Mouse (Mus musculus) kidney, adult 9 months (tissue): Measurements from ENCODE around the gene Prdx5.
"Not testable (repeated sequence)": the region's sequence is repeated elsewhere in the genome, so short reads cannot be mapped to it uniquely, and the experiment has no call there.

ENCODE experiments used
- DNase-seq: peaks from one replicate; pipeline ENCODE4 v3.0.0; 2022

Prdx5 gene

DNA sequence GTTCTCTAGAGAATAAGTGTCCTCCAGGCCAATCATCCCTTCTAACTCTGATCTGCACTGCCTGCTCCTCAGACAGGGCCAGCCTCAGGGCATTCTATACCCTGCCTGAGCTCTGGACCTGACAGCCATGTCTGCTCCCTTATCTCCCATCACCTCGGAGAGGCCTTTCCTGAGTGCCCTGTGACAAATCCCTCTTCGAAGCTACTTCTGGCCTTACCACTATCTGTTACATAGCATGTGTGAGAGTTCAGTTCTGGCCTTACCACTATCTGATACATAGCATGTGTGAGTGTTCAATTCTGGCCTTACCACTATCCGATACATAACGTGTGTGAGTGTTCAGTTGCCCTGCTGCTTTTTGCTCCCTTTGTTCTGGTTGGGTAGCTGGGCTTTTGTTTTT lies 5.4 kb upstream of the Prdx5 start:
- no peak for DNase-seq

DNA sequence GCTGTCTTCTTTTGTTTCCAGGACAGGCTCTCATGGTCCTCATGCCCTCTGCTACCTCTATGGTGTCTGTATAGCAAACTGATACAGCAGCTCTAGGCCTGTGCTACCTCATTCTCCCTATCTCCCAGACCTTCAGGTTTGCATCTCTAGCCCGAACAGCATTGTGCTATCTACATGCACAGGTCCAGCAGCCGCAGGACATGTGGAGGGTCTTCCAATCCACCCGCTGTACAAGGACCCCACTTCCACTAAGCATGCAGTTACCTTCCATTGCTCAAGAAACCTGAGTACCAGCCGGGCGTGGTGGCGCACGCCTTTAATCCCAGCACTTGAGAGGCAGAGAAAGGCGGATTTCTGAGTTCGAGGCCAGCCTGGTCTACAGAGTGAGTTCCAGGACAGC lies 4.6 kb upstream of the Prdx5 start:
- no peak for DNase-seq

DNA sequence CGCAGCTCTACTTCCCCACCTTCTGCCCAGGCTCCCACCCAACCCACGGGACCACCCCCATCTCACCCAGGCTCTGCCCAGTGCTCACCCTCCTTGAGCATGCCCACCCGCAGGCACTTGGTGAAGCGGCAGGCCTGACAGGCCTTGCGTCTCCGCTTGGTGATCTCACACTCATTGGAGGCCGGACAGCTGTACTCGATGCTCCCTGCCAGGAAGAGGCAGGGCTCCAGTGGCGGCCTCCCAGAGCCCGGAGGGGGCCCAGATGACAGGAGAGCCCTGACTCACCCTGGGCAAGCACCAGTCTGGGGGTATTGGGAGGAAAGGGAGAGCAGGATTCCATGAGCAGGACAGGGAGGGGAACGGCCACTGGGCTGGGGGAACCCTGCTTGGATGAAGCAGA lies 4.1 kb upstream of the Prdx5 start:
- DNase-seq, result no peak

DNA sequence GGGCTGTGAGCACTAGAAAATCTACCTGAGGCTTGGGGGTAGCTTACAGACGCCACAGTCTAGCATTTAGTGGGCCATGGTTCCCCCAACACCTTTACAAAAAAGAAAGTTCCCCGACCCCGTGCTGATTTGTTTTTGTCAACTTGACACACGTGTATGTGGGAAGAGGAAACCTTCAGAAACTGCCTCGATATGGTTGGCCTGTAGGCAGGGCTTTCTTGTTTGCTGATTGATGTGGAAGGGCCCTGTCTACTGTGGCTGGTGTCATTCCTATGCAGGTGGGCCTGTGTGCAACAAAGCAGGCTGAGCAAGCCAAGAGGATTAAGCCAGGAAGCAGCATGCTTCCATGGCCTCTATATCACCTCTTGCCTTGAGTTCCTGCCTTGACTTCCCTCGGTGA lies 3.1 kb upstream of the Prdx5 start:
- no peak for DNase-seq

DNA sequence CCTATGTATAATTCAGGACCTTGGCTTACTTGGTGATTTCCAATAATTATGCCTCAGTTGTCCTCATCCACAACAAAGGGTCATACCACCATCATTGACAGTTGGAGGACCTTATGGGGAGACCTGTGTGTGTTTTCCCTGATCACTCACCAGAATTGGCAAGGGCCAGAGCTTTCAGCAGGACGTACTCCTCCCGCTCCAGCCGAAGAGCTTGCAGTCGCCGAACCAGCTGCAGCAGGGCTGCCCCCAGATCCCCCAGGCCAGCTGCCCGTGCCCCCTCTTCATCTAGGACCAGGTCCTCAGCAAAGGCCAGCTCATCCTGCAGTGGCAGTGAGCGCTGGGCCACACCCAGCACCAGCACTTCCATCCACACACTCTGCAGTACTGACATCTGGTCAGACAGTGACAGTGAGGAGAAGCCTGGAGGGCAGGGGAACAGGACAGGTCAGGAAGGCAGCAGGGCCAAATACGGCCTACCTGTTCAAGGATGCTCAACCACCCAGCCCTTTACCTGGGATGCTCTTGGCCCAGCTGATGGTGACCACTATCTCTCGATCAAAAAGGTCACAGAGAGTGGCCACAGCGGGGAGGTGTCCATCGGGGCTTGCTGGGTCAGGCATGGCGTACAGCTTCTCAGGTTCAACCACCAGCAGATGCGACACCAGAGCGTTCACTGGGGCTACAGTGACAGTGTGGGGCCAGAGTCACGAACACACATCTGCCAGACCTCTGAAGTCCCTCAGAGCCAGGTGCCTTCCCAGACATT lies 2.5 kb upstream of the Prdx5 start:
- no peak for DNase-seq

DNA sequence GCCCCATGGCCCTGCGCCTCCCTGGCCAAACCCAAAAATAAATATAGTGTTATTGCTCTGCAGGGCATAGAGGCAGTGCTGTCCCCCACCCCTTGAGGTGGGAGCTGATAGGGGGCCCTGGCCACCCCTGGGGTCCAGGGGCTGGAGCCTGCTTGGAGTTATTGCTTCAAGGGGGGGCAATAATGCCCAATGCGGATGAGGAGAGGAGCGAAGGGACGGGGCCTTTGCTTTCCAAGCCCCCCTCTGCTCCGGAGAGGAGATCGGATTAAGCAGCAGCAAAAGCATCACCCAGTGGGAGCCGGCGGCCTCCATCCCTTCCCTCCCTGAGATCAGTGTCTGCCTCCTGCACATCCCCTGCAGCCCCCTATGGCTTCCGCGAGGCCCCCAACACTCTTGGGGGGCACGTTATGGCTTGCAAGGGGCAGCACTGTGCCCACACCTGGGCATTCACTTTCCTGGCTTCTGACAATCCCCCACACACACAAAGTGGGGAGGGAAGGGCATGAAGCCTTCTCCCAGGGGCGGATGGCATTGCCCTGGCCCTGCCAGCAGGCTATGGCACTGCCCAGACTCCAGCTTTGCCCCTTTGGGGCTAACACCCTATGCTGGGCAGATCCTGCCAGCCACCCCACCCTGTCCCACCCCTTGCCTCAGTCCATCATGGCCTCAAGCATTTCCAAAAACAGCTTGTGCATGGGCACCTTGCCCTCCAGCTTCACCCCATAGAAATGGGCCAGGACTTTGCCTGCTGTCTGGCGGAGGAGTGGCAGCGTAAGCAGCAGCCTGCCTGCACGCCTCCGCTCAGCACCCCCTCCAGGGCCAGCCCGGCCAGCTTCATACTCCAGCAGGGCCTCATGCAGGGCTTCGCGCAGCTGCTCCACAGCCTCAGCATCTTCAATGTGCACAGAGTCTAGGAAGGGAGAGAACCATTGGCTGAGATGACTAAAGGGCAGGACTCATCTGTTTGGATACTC lies 1.5 kb upstream of the Prdx5 start:
- DNase-seq, result no peak

DNA sequence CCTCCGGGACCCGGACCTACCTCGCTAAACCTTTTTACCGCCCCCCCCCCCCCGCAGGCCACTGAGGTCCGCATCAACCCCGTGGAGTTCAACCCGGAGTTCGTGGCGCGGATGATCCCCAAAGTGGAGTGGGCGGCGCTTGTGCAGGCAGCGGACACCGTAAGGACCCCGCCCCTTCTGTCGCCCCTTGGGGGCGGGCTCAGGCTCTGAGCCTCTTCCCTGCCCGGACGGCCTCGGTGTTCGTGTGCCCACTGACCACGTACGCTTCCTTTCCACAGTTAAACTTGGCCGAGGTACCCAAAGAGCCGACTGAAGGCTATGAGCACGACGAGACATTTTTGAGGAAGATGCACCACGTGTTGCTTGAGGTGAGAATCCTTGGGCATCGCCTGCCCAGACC lies 400 bp upstream of the Prdx5 start:
- DNase-seq, result peak; percentile 71

DNA sequence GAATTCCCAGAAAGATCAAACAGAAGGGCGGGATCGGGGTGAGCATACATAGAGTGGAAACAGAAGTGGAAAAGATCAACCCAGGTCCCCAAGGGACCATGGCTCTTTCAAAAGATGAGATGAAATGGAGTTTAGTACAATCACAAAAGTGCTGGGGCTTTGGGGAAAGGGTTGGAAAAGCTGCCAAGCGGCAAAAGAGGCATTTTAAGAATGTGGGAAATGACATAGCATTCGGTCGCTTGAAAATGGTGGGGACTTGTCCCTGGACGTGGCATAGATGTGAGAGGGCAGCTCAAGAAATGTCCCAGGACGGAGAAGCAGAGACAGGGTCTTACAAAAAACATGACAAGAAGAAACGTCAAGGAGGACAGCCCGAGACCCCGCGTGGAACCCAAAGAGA lies 885 bp downstream of the Prdx5 start:
- no peak for DNase-seq

DNA sequence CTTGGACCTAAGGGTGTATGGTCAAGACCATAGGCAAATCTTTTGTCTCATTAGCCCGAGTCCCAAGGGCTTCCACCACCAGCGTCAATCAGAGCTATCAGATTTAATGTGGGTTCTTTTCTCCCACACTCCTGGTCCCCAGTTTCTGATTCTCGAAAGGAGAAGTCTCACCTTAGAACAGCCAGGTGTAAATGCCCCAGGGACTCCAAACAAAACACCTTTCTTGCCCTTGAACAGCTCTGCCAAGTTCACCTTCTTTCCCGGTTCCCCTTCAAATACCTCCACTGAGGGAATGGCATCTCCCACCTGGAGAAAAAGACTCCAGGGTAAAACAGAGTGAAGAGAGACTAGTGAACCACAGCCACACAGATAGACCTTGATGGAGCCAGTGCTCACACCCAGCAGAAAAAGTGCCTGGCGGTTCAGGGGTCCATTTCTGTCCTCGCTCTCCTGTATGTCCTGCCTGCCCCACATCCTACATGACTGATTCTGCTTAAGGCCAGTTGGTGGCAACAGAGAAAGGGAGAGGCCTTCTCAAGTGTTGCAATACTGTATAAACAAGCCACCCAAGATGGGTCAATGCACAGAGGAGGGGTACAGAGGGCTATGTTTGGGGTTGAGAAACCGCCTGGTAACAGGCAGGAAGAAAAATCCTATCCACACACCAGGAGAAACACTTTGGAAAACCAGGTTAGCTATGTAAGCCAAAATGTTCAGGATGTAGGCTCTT lies 1.9 kb downstream of the Prdx5 start:
- no peak for DNase-seq

DNA sequence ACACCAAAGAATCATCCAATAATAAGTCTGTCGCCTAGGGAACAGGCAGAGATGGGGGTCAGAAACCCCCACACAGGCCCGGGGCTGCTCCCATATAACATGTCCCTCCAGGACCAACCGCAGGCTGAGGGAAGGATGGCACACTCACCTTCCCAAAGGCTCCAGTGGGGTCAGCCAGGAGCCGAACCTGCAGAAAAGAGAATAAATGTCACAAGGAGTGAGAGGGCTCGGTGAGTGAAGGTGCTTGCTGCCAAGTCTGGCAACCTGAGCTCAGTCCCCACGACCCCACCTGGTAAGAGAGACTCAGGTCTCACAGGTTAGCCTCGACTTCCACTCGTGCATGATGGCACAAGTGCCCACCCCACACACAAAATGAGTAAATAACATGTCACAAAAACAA lies 2.8 kb downstream of the Prdx5 start:
- DNase-seq, result no peak

DNA sequence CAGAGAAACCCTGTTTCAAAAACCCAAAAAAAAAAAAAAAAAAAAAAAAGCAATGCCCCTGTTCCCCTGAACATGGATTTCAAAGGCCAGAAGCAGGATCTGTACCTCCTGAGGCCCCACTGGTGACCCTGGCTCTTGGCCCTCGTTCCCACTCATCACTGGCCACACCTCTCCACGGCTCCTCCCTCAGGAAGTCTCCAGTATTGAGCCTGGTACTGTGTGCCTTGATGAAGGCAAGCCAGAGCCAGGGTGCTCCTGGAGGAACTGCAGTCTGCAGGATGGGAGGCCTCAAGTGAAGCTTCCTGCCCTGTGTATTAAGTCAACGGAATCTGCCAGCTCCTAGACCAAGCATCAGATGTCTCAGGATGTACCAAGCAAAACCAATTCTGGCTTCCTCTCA lies 3.7 kb downstream of the Prdx5 start:
- DNase-seq, result peak; percentile 81

DNA sequence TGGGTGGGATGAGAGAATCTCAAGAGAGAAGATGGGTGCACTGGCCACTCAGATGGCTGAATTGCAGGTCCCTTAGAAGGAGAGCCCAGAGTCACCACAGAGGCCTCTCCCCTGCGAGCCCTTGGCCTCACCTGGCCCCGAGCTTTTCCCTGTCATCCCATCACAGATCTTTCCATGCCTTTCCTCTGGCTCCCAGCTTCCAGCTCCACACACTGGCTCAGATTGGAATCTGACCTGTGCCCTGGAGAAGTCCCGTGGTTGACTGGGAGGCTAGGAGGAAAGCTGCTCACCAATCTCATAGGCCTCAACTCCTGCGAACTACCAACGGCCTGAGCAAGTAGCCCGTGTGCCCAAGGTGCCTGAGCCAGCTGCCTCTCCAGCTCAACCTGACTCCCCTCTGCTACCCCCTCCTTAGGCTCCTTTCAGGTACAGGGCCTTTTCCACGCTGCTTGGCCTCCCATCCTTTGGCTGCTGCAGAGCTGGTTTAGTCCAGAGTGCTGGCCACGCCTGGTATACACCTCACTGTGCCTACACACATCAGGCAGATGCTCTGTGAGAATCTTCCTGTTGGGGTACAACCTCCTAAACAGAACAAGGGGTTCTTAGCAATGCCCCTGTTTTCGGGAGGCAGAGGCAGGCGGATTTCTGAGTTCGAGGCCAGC lies 4.3 kb downstream of the Prdx5 start:
- peak; percentile 62 for DNase-seq

DNA sequence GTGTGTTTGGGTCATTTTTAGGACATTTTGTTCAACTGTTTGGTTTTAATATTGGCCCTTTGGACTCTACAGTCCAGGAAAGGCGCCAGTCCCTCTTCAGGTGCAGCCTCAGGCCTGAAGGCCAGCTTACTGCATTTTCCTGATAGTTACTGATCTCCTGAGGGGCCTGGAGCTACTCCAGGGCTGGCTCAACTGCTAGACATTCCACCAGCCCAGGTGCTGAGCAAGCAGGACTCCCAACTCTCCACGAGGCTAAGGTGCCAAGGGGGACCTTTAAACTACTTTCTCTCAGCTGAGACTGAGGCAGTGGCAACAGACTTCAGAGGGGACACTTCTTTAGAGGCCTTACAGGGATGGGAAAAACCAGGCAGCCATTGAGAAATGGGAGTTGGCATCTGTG lies 5.1 kb downstream of the Prdx5 start:
- peak; percentile 96 for DNase-seq

DNA sequence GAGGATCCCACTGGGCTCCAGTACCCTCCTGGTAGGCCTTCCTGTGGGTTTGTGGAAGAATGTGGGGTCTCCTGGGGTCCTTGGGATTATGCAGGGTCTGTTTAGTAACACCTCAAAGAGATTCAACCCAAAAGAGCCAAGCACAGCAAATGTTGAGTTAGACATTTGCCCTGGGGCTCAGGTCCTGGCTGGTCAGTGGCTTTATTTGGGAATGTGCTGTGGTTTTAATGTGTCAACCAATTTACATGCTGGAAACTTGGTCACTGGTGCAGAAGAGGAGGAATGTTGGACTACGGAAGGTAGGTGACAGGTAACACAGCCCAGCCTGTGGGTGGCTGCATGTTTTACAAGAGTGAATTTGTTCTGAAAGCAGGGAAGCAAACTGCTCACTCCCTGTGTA lies 6.9 kb downstream of the Prdx5 start:
- DNase-seq, result peak; percentile 84

DNA sequence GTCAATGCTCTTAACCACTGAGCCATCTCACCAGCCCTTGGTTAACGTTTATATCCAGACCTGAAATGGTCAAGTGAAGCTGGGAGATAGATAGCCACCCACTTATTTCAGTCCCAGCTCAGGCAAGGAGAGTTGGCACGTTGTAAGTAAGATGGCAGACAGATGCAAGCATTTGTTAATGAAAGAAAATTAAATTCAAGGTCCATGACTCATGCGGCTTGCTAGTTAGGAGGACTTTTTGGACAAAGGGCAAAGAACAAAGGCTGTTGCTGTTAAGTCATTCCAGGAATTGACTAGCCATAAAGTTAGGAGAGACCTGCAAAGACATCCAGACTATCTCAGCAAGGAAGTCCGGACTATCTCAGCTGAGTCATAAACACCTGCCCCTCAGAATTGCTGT lies 10.3 kb downstream of the Prdx5 start:
- peak; percentile 86 for DNase-seq

DNA sequence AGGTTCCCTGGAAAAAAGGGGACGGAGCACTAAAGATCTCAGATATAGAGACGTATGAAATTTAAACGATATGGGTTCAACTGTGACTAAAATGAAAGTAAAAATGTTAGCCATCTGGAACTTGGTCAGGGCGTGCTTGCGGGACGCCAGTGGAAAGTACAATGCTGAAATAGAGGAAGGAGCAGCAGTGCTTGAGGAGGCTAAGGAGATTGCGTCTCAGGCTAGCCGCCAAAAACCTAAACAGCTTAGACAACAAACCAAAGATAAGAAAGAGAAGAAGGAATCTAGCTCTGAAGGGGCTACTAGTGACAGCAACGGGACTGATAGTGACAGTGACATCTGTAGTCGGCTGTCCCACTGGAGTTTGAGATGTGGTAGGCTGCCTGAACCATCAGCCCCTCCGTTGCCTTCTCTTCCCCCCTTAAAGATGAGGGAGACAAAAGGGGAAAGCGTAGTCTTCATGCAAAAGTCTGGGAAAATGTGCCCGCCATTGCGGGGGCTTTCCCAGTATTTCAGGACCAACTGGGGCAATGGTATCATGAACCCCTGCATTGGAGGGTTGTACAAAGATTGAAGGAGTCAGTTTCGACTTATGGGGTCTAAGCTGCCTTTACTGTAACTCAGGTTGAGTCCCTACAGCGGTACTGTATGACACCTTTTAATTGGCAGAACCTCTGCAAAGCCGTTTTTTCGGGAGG lies 14.1 kb downstream of the Prdx5 start:
- not testable (repeated sequence) for DNase-seq

DNA sequence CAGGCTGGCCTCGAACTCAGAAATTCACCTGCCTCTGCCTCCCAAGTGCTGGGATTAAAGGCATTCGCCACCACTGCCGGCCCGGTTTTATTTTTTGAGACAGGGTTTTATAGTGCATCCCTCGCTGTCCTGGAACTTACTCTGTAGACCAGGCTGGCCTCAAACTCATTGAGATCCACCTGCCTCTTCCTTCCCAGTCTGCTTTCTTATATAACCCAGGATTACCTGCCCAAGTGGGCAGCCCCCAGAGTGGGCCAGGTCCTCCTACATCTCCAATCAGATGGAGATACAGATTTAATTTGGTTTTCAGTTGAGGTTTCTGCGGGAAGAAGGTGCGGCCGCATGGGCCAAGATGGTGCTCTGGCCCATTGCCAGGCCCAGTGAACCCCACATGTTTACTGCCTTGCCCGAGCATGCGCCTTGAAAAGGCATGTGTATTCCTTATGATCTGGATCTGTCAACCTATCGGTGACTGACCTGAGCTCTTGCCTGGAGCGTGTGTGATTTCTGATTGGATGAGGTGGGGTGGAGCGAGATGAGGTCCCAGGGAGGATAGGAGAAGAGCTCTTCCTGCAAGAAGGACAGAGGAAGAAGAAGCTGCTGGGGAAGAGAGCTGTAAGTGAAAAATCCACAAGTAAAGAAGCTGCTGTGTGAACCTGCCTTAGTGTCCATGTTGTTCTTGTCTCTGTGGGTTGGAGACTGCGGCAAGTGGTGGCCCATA lies 16.0 kb downstream of the Prdx5 start:
- DNase-seq, result no peak

DNA sequence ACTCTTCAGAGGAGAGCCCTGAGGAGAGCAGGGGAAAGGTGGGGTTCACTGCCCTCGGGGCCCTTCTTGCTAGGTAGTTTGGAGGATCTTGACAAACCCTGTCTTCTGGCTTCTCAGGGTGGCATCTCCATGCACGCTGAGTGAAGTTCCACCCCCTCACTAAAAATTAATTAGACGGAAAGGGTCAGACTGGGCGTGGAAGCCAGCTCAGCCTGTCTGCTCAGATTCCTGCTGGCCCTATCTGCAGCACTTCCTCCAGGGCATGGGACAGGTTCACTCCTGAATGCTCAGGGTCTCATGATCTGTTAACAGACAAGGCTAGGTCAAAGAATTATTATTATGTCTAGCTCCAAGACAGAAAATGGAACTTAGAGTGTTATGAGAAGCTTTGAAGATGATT lies 17.4 kb downstream of the Prdx5 start:
- DNase-seq, result peak; percentile 70

DNA sequence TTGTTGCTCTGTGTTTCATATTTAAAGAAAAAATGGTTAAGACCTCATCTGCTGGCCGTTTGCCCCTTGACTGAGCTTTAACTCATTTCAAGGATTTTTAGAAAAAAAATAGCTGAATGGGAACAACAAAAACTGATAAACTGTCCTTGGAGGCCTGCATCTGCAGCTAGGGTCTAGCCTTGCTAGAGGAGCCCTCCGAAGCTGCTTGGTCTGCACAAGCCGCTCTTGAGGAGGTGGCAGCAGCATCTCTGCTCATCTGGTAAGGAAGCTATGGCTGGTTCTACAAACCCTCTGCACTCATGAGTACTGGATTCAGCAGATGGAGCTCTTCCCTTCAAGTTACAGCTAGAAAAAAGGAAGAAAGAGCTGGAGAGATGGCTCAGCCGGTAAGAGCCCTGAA lies 31.9 kb downstream of the Prdx5 start:
- DNase-seq, result no peak

DNA sequence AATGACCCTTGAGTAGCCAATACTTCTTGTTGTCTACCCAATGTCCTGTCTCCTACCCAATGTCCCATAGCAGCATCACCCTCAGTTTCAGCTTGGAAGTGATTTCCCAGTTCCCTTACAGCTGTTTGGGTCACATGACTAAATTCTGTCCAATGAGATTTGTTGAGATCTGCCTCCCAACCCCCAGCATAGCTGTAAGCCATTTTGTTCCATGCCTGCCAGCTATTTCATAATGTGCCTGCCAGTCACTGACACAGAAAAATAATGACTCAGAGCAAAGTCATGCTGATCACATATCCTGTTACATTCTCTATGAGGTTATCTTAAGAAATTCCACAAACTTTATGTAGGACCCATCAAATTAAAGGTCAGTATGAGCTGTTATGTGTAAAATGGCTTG lies 33.1 kb downstream of the Prdx5 start:
- DNase-seq, result no peak

DNA sequence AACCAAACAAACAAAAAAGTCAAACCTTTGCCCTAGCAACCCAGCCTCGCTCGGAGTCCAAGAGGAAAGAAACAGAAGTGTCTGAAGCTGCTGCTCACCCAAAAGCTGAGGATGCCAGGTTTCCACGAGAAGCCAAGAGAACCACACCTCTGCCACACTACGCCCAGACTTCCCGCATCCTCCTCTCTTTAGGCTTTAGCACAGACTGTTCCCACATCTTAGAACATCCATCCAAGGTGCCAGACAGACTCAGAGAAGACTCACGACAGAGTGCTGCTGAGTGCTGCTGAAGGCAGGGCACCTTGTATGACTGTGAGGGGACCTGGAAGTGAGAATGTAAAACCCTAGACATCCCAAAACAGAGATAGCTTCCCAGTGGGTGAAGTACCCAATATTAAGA lies 34.1 kb downstream of the Prdx5 start:
- no peak for DNase-seq

DNA sequence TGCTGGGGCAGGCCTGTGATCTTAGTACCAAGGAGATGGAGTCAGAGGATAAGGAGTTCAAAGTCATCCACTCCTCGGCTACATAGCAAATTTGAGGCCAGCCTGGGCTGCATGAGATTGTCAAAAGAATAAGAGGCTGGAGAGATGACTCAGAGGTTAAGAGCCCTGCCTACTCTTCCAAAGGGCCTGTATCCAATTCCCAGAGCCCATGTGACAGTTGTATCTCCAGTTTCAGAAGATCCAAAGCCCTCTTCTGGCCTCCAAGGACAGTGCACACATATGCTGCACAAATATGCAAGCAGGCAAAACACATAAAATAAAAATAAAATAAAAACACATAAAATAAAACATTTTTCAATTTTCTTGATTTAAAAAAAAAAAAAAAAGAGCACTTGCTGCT lies 35.6 kb downstream of the Prdx5 start:
- no peak for DNase-seq
